Mouse (Mus musculus) heart, embryonic 14.5 days (tissue): ENCODE data around the gene Tnfrsf9. TPM values are rescaled to one million over a fixed set of nuclear protein-coding genes. Genes with fewer than 3 reads are reported as not detected.

ENCODE experiments used
- ATAC-seq: fragments of 200-750 bp; cut with Nextera tagmentation; 2 replicates; pipeline ENCODE4 v1.8.0; 2017; ENCODE audit warnings: low read depth, moderate TSS enrichment; ENCODE audit not compliant: insufficient number of reproducible peaks, insufficient read depth, low FRiP score
- H3K27ac ChIP-seq, 2 experiments: fragments of 200-500 bp in 1 of 2; fragments of 300-500 bp in 1 of 2; sonication (generic) in 1 of 2; replicated peaks in 1 of 2; 2 replicates each; pipeline ENCODE4 v1.5.1; 2012 to 2014; ENCODE audit warnings: low read depth in 2 of 2, low read length in 2 of 2, control low read depth in 1 of 2, mild to moderate bottlenecking in 1 of 2, mixed read lengths in 1 of 2; ENCODE audit not compliant: control insufficient read depth in 1 of 2, insufficient read depth in 1 of 2
- H3K27me3 ChIP-seq: fragments of 300-500 bp; sonication (generic); 2 replicates; pipeline ENCODE4 v1.6.1; 2014; ENCODE audit warnings: mild to moderate bottlenecking, low read length, control low read depth; ENCODE audit not compliant: control insufficient read depth, insufficient read depth
- H3K36me3 ChIP-seq: fragments of 300-500 bp; sonication (generic); 2 replicates; pipeline ENCODE4 v1.6.1; 2014; ENCODE audit warnings: mild to moderate bottlenecking, control low read depth, low read length, mixed read lengths; ENCODE audit not compliant: control insufficient read depth, insufficient read depth
- H3K4me1 ChIP-seq, 2 experiments: fragments of 200-500 bp in 1 of 2; fragments of 300-500 bp in 1 of 2; sonication (generic) in 1 of 2; 2 replicates each; pipeline ENCODE4 v1.6.1; 2012 to 2014; ENCODE audit warnings: low read length in 2 of 2, control low read depth in 1 of 2, mixed read lengths in 1 of 2; ENCODE audit not compliant: control insufficient read depth in 2 of 2, insufficient read depth in 2 of 2
- H3K4me2 ChIP-seq: fragments of 300-500 bp; sonication (generic); 2 replicates; pipeline ENCODE4 v1.6.1; 2014; ENCODE audit warnings: mild to moderate bottlenecking, low read length
- H3K4me3 ChIP-seq, 2 experiments: fragments of 200-500 bp in 1 of 2; fragments of 300-500 bp in 1 of 2; sonication (generic) in 1 of 2; 2 replicates each; pipeline ENCODE4 v1.5.1; 2012 to 2014; ENCODE audit warnings: low read length in 2 of 2, mild to moderate bottlenecking in 2 of 2, control low read depth in 1 of 2, low read depth in 1 of 2, moderate library complexity in 1 of 2; ENCODE audit not compliant: control insufficient read depth in 1 of 2, insufficient read depth in 1 of 2
- H3K9ac ChIP-seq: fragments of 300-500 bp; sonication (generic); 2 replicates; pipeline ENCODE4 v1.6.1; 2014; ENCODE audit warnings: mild to moderate bottlenecking, low read length
- H3K9me3 ChIP-seq: fragments of 300-500 bp; sonication (generic); 2 replicates; pipeline ENCODE4 v1.6.1; 2016; ENCODE audit warnings: low read length, control low read depth; ENCODE audit not compliant: control insufficient read depth
- WGBS: fragments of 180-500 bp; shearing (Covaris S2); extraction: QIAGEN DNeasy Blood & Tissue Kit; methylation state at CpG from one replicate; pipeline ENCODE4 v1.1.7; 2014; 5-methylcytosine and 5-hydroxymethylcytosine counted together
- polyA plus RNA-seq: library from polyadenylated mRNA; unstranded; fragments of >200 nt; fragmentation: Nextera tagmentation; extraction: Ambion mirVana; gene quantifications from 2 replicates; pipeline ENCODE4 v1.2.1, GENCODE M21; 2014

Gene Tnfrsf9
- polyA plus RNA-seq, 1 experiment from 2014 or later, result 1.8 TPM

DNA sequence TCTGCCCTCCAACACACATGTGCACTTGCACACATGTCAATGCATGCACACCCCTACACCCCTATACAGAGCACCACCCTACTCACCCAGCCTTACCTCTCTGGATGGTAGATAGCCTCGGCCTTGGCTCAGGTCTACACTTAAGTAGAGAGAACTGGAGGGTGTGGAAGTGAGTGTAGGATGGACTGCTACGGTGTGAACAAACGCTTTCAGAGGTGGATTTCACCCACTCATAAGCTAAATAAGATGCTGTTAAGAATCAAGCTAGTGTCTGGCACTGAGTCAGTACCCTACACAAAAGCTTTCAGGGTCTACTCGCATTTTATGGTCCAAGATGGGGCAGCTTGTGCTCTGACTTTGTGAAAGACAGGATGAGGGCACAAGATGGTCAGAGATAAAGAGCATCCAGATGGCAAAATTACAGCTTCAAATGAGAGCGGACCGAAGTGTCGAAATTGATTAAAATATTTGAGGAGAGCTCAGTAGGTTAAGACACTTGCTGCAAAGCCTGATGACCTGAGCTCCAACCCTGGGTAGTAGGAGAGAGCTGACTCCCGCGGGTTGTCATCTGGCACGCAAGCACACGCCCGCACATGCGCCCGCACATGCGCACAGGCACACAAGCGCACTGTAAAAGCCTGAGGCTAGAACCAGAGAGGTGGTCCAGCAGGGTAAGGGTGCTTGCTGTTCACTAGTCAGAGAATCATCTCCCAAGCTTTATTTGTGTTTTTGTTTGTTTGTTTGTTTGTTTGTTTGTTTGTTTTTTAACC, 23.1 kb downstream of the Tnfrsf9 start:
- Histone ChIP-seq H3K9me3 (no peaks in the 10 kb centered on the region), H3K4me3 (peak overlapping the region; percentile 4 to 14; a peak in 3 of 4 replicates), H3K36me3 (no peaks in the 10 kb centered on the region), H3K4me1 (peaks cover 0 to 8% of the 10 kb centered on the region in 2 experiments; a peak in 2 of 4 replicates), H3K27me3 (0 out of 2 replicates have a peak, but pooled peaks cover 6% of the 10 kb centered on the region), H3K9ac (no peak overlapping the region), H3K27ac (no peak overlapping the region), H3K4me2 (peak overlapping the region; percentile 56)
- ATAC-seq, result no peak
- 66% methylated on average over 16 of the region's 16 CpGs for WGBS

- peak overlapping the region; percentile 6 to 14; a peak in 3 of 4 replicates for H3K4me3 ChIP-seq
- H3K27me3 ChIP-seq, result 0 out of 2 replicates have a peak, but pooled peaks cover 6% of the 10 kb centered on the region
- no peaks in the 10 kb centered on the region for H3K36me3 ChIP-seq
- no peak for ATAC-seq
- peak overlapping the region; percentile 56 for H3K4me2 ChIP-seq
- no peaks in the 10 kb centered on the region for H3K9me3 ChIP-seq
- WGBS, result 12% methylated on average over 14 of the region's 14 CpGs
- H3K9ac ChIP-seq, result peak overlapping the region; percentile 5; the same call in 1 of the 2 replicates
- no peak overlapping the region for H3K27ac ChIP-seq
- H3K4me1 ChIP-seq, result peaks cover 0 to 8% of the 10 kb centered on the region in 2 experiments; a peak in 2 of 4 replicates
Observed at GRCm38 (mm10) chr4:150938063-150938452, 23.7 kb downstream of the Tnfrsf9 start.

GRCm38 (mm10) chr4:150939991-150940651, 25.8 kb downstream of the Tnfrsf9 start:
- ATAC-seq, result no peak
- Histone ChIP-seq H3K4me3 (no peak overlapping the region), H3K4me1 (peaks cover 0 to 8% of the 10 kb centered on the region in 2 experiments; a peak in 2 of 4 replicates), H3K36me3 (no peaks in the 10 kb centered on the region), H3K9me3 (no peaks in the 10 kb centered on the region), H3K4me2 (no peak overlapping the region), H3K27me3 (no peaks in the 10 kb centered on the region), H3K9ac (no peak overlapping the region), H3K27ac (no peak overlapping the region)
- 63% methylated on average over 13 of the region's 13 CpGs for WGBS

- no peak overlapping the region for H3K9ac ChIP-seq
- ATAC-seq, result no peak
- H3K9me3 ChIP-seq, result no peaks in the 10 kb centered on the region
- no peaks in the 10 kb centered on the region for H3K27me3 ChIP-seq
- H3K4me3 ChIP-seq, result no peak overlapping the region
- H3K27ac ChIP-seq, result no peak overlapping the region
- no peaks in the 10 kb centered on the region for H3K36me3 ChIP-seq
- no peaks in the 10 kb centered on the region for H3K4me1 ChIP-seq
- H3K4me2 ChIP-seq, result no peak overlapping the region
- 89% methylated on average over 7 of the region's 7 CpGs for WGBS
Observed at GRCm38 (mm10) chr4:150944707-150945106, 30.3 kb downstream of the Tnfrsf9 start.

DNA sequence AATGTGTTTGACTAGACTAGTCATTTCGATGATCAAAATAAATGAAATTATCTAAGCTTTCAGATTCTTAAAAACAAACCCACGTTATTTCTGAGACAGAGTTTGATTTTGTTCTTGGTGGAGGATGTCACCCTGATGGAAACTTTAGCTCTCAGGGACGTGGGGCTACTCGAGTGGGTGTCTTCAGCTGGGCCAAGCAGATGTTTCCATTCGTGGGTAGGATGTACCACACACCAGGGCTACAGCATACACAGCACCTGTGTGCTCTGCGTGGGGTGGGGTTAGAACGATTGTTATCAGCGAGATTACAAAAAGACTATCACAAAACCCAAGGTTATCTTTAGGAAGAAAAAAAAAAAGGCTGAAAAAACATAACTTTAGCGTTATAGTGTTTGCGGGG, 36.6 kb downstream of the Tnfrsf9 start:
- no peaks in the 10 kb centered on the region for H3K4me1 ChIP-seq
- H3K4me2 ChIP-seq, result no peak overlapping the region
- no peaks in the 10 kb centered on the region for H3K36me3 ChIP-seq
- ATAC-seq, result no peak
- H3K27ac ChIP-seq, result no peak overlapping the region
- H3K27me3 ChIP-seq, result no peaks in the 10 kb centered on the region
- H3K9ac ChIP-seq, result no peak overlapping the region
- no peak overlapping the region for H3K4me3 ChIP-seq
- H3K9me3 ChIP-seq, result no peaks in the 10 kb centered on the region
- 67% methylated on average over 10 of the region's 10 CpGs for WGBS

DNA sequence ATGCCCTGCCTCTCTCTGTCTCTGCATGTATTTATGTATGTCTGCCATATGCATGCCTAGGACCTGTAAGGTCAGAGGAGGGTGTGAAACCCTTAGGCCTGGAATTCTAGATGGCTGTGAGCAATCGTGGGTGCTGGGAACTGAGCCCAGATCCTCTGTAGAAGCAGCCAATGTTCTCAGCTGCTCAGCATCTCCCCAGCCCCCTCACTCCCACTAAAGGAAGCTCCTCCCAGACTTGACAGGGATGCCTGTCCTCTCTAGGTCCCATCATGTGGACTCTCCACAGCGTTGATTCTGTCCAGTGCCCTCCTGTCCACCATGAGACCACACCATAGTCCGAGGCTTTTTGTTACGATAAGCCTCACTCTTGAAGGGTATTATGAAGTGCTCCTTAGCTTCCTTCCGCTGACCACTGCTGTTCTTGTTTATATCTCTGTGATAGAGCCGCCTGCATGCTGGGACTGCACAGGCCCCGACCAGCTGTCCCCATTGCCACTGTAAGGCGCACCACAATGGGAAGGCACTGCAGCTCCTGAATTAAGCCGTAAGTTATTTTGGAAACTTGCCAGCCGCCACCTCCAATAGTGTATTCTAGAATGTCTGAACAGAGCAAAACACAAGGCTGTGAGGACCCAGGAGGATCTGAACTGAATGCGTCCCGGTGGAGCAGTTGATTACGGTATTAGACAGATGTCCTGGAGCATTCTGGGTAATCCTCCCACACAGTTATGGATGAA, 42.2 kb downstream of the Tnfrsf9 start:
- Histone ChIP-seq H3K27ac (no peak overlapping the region), H3K9ac (no peak overlapping the region), H3K4me3 (no peak overlapping the region), H3K27me3 (no peaks in the 10 kb centered on the region), H3K9me3 (no peaks in the 10 kb centered on the region), H3K4me2 (no peak overlapping the region), H3K36me3 (no peaks in the 10 kb centered on the region), H3K4me1 (peaks cover 0 to 3% of the 10 kb centered on the region in 2 experiments; a peak in 2 of 4 replicates)
- no peak for ATAC-seq
- WGBS, result 64% methylated on average over 13 of the region's 13 CpGs

DNA sequence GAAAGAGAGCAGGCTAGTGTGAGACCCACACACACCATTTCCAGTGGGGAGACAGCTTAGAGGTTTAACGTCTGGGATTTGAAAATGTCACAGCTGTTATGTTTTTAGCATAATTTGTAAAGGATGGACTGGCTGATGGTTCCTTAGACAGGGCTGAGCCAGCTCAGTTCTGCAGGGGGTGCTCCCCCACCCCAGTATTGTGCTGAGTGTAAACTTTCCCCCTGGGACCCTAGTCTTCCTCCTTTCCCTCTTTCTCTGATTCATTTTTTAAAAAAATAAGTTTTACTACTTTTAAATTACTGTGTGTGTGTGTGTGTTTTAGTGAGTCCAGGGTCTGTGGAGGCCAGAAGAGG, 42.7 kb downstream of the Tnfrsf9 start:
- Histone ChIP-seq H3K36me3 (no peaks in the 10 kb centered on the region), H3K9ac (no peak overlapping the region), H3K27me3 (no peaks in the 10 kb centered on the region), H3K4me3 (no peak overlapping the region), H3K9me3 (no peaks in the 10 kb centered on the region), H3K4me1 (peaks cover 0 to 3% of the 10 kb centered on the region in 2 experiments; a peak in 2 of 4 replicates), H3K27ac (no peak overlapping the region), H3K4me2 (no peak overlapping the region)
- ATAC-seq, result no peak
- 71% methylated on average over 1 of the region's 1 CpGs for WGBS
